Mouse (Mus musculus) MEL (cell line): ENCODE measurements around the gene Ap3b1. TPM values are rescaled to one million over a fixed set of nuclear protein-coding genes. Genes with fewer than 3 reads are reported as not detected.
A peak's percentile ranks its signal among the peaks of the same experiment; 100 is the strongest.

Experiments used
- DNase-seq: peaks from one replicate; pipeline ENCODE4 v3.0.0; 2011; ENCODE audit warnings: low read depth, low spot score
- H3K27ac ChIP-seq: 2 replicates; pipeline ENCODE4 v1.5.1; 2012; ENCODE audit warnings: low read depth, mild to moderate bottlenecking, control low read depth, low read length, moderate library complexity; ENCODE audit not compliant: control insufficient read depth
- H3K27me3 ChIP-seq, 2 experiments: fragments of 150-350 bp in 1 of 2; sonication (generic) in 1 of 2; 2 replicates each; pipeline ENCODE4 v1.6.1; 2012; ENCODE audit warnings: low read length in 2 of 2, mild to moderate bottlenecking in 2 of 2, improper control_type of control experiment in 1 of 2, moderate library complexity in 1 of 2; ENCODE audit not compliant: insufficient read depth in 2 of 2, control insufficient read depth in 1 of 2
- H3K36me3 ChIP-seq, 2 experiments: 2 replicates each; pipeline ENCODE4 v1.6.1; 2012 to 2014; ENCODE audit warnings: low read length in 2 of 2, improper control_type of control experiment in 1 of 2, inconsistent platforms in 1 of 2, mild to moderate bottlenecking in 1 of 2; ENCODE audit not compliant: insufficient read depth in 2 of 2, control insufficient read depth in 1 of 2
- H3K4me1 ChIP-seq, 2 experiments: fragments of 150-350 bp in 1 of 2; sonication (generic) in 1 of 2; 2 replicates each; pipeline ENCODE4 v1.6.1; 2012; ENCODE audit warnings: low read length in 2 of 2, improper control_type of control experiment in 1 of 2, mild to moderate bottlenecking in 1 of 2; ENCODE audit not compliant: insufficient read depth in 2 of 2, control insufficient read depth in 1 of 2
- H3K4me3 ChIP-seq, 2 experiments: fragments of 150-350 bp in 1 of 2; sonication (generic) in 1 of 2; 2 replicates each; pipeline ENCODE4 v1.5.1; 2012; ENCODE audit warnings: low read depth in 2 of 2, low read length in 2 of 2, mild to moderate bottlenecking in 2 of 2, moderate library complexity in 2 of 2, control low read depth in 1 of 2, improper control_type of control experiment in 1 of 2; ENCODE audit not compliant: control insufficient read depth in 1 of 2, insufficient read depth in 1 of 2
- H3K79me2 ChIP-seq: 2 replicates; pipeline ENCODE4 v1.6.1; 2012; ENCODE audit warnings: mild to moderate bottlenecking, low read length, moderate library complexity; ENCODE audit not compliant: control insufficient read depth, poor library complexity, insufficient read depth
- H3K9ac ChIP-seq: 2 replicates; pipeline ENCODE4 v1.6.1; 2012; ENCODE audit warnings: low read depth, mild to moderate bottlenecking, control low read depth, low read length, moderate library complexity; ENCODE audit not compliant: control insufficient read depth, poor library complexity, severe bottlenecking
- H3K9me3 ChIP-seq: fragments of 150-350 bp; sonication (generic); replicated peaks from 2 replicates; pipeline ENCODE4 v1.6.1; 2012; ENCODE audit warnings: mild to moderate bottlenecking, low read length, improper control_type of control experiment, moderate library complexity; ENCODE audit not compliant: insufficient read depth
- CHD2 ChIP-seq: IDR thresholded peaks from 2 replicates; pipeline ENCODE4 v1.6.1; 2011; ENCODE audit warnings: low read length, improper control_type of control experiment
- CTCF ChIP-seq, 3 experiments: IDR thresholded peaks in 2 of 3; conservative IDR thresholded peaks in 1 of 3; 2 replicates each; pipeline ENCODE4 v1.5.1; 2011 to 2012; ENCODE audit warnings: low read length in 3 of 3, low read depth in 2 of 3, mild to moderate bottlenecking in 2 of 3, improper control_type of control experiment in 1 of 3, inconsistent platforms in 1 of 3, mixed read lengths in 1 of 3, moderate library complexity in 1 of 3; ENCODE audit not compliant: control insufficient read depth in 1 of 3, insufficient read depth in 1 of 3, poor library complexity in 1 of 3, severe bottlenecking in 1 of 3
- EP300 ChIP-seq, 2 experiments: IDR thresholded peaks; 2 replicates each; pipeline ENCODE4 v1.6.1; 2011; ENCODE audit warnings: improper control_type of control experiment in 2 of 2, low read length in 2 of 2, low read depth in 1 of 2, mild to moderate bottlenecking in 1 of 2
- ETS1 ChIP-seq: IDR thresholded peaks from 2 replicates; pipeline ENCODE4 v1.6.1; 2012; ENCODE audit warnings: low read depth, mild to moderate bottlenecking, inconsistent platforms, low read length, improper control_type of control experiment, moderate library complexity
- GATA1 ChIP-seq: IDR thresholded peaks from 2 replicates; pipeline ENCODE4 v1.6.1; 2011; ENCODE audit warnings: low read depth, low read length, improper control_type of control experiment
- HCFC1 ChIP-seq: IDR thresholded peaks from 2 replicates; pipeline ENCODE4 v1.6.1; 2012; ENCODE audit warnings: low read depth, mild to moderate bottlenecking, inconsistent platforms, low read length, improper control_type of control experiment, moderate library complexity
- JUND ChIP-seq: IDR thresholded peaks from 2 replicates; pipeline ENCODE4 v1.6.1; 2011; ENCODE audit warnings: low read depth, mild to moderate bottlenecking, improper control_type of control experiment, low read length
- MAX ChIP-seq: IDR thresholded peaks from 2 replicates; pipeline ENCODE4 v1.6.1; 2011; ENCODE audit warnings: low read length, improper control_type of control experiment
- MXI1 ChIP-seq: IDR thresholded peaks from 2 replicates; pipeline ENCODE4 v1.6.1; 2011; ENCODE audit warnings: mild to moderate bottlenecking, low read depth, low read length, improper control_type of control experiment
- MYB ChIP-seq: IDR thresholded peaks from 2 replicates; pipeline ENCODE4 v1.6.1; 2011; ENCODE audit warnings: mild to moderate bottlenecking, low read depth, low read length, improper control_type of control experiment
- MYC ChIP-seq: IDR thresholded peaks from 2 replicates; pipeline ENCODE4 v1.6.1; 2011; ENCODE audit warnings: low read depth, mild to moderate bottlenecking, low read length, improper control_type of control experiment, moderate library complexity
- NELFE ChIP-seq: IDR thresholded peaks from 2 replicates; pipeline ENCODE4 v1.6.1; 2011; ENCODE audit warnings: low read depth, low read length, improper control_type of control experiment
- NRF1 ChIP-seq: IDR thresholded peaks from 2 replicates; pipeline ENCODE4 v1.6.1; 2014; ENCODE audit warnings: low read depth, mild to moderate bottlenecking, inconsistent platforms, low read length, improper control_type of control experiment, moderate library complexity; ENCODE audit not compliant: poor library complexity, insufficient read depth, severe bottlenecking
- POLR2A ChIP-seq, 2 experiments: IDR thresholded peaks; 2 replicates each; pipeline ENCODE4 v1.6.1; 2011 to 2012; ENCODE audit warnings: low read length in 2 of 2, mild to moderate bottlenecking in 2 of 2, control low read depth in 1 of 2, improper control_type of control experiment in 1 of 2, low read depth in 1 of 2, moderate library complexity in 1 of 2; ENCODE audit not compliant: control insufficient read depth in 1 of 2, insufficient read depth in 1 of 2, poor library complexity in 1 of 2
- POLR2AphosphoS2 ChIP-seq: IDR thresholded peaks from 2 replicates; pipeline ENCODE4 v1.6.1; 2011; ENCODE audit warnings: low read length, improper control_type of control experiment
- RAD21 ChIP-seq: IDR thresholded peaks from 2 replicates; pipeline ENCODE4 v1.6.1; 2011; ENCODE audit warnings: mild to moderate bottlenecking, low read depth, low read length, improper control_type of control experiment
- RCOR1 ChIP-seq: IDR thresholded peaks from 2 replicates; pipeline ENCODE4 v1.6.1; 2012; ENCODE audit warnings: low read depth, mild to moderate bottlenecking, inconsistent platforms, low read length, improper control_type of control experiment
- SIN3A ChIP-seq: IDR thresholded peaks from 2 replicates; pipeline ENCODE4 v1.6.1; 2012; ENCODE audit warnings: low read length, improper control_type of control experiment, inconsistent platforms
- SMC3 ChIP-seq: IDR thresholded peaks from 2 replicates; pipeline ENCODE4 v1.6.1; 2011; ENCODE audit warnings: low read depth, low read length, improper control_type of control experiment
- TAL1 ChIP-seq: IDR thresholded peaks from 2 replicates; pipeline ENCODE4 v1.6.1; 2012; ENCODE audit warnings: mild to moderate bottlenecking, inconsistent platforms, low read length, moderate library complexity, mixed read lengths
- TCF12 ChIP-seq: IDR thresholded peaks from 2 replicates; pipeline ENCODE4 v1.6.1; 2014; ENCODE audit warnings: low read depth, mild to moderate bottlenecking, inconsistent platforms, low read length, improper control_type of control experiment, moderate library complexity
- USF1 ChIP-seq: IDR thresholded peaks from 2 replicates; pipeline ENCODE4 v1.6.1; 2014; ENCODE audit warnings: low read depth, mild to moderate bottlenecking, inconsistent platforms, low read length, improper control_type of control experiment, moderate library complexity
- ZC3H11A ChIP-seq: IDR thresholded peaks from 2 replicates; pipeline ENCODE4 v1.6.1; 2012; ENCODE audit warnings: low read depth, mild to moderate bottlenecking, inconsistent platforms, low read length, improper control_type of control experiment
- ZNF384 ChIP-seq: IDR thresholded peaks from 2 replicates; pipeline ENCODE4 v1.6.1; 2012; ENCODE audit warnings: low read depth, mild to moderate bottlenecking, inconsistent platforms, low read length, improper control_type of control experiment
- polyA plus RNA-seq, 2 experiments: library from polyadenylated mRNA; stranded (reverse) in 1 of 2; unstranded in 1 of 2; fragments of >175 nt in 1 of 2; fragments of >200 nt in 1 of 2; gene quantifications; 2 replicates each; pipeline versions ENCODE4 v1.2.1 to v1.2.4; 2012; ENCODE audit warnings: low replicate concordance in 2 of 2, low read depth in 1 of 2; ENCODE audit not compliant: insufficient read length in 2 of 2, insufficient read depth in 1 of 2, missing spikeins in 1 of 2
- total RNA-seq: library from RNA; depleted of rRNA; stranded (reverse); fragments of 300-350 nt; gene quantifications from 2 replicates; pipeline ENCODE4 v1.2.3, GENCODE M21; 2012

Gene Ap3b1
- total and polyA plus RNA-seq, 3 experiments = 36.7 to 74.5 TPM; not detected in 1

DNA sequence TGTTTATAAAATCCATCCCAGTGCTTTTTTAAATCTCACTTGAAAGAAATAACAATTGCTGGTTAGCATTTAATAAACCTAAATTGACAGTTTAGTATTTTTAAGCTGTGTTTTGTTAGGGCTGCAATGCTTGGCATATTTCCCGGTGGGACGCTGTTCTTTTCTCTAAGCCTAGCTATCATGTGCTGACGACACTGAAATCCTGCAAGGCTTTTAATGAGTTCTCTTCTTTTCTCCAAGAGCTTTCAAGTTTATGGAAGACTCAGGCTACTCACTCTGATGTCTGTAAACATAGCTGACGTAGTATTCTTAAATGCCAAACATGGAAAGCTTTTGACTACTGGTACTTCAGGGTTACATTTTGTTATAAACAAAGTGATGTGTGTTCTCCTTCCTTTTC lies 191.3 kb downstream of the Ap3b1 start:
- TF ChIP-seq USF1 (no peak), MAX (no peak), MYC (no peak), ETS1 (no peak), TCF12 (no peak), NELFE (no peak), MYB (no peak), HCFC1 (no peak), MXI1 (no peak), JUND (no peak), GATA1 (no peak)
- TF ChIP-seq, all 39 proteins: peak for 0
- no peaks in the 10 kb centered on the region for H3K4me1 ChIP-seq
- H3K79me2 ChIP-seq = no peaks in the 10 kb centered on the region
- H3K27ac ChIP-seq = no peak overlapping the region
- H3K36me3 ChIP-seq = no peaks in the 10 kb centered on the region; a peak in 1 of 4 replicates
- no peaks in the 10 kb centered on the region for H3K9me3 ChIP-seq
- H3K4me3 ChIP-seq = no peak overlapping the region
- no peaks in the 10 kb centered on the region for H3K27me3 ChIP-seq
- DNase-seq = no peak
- no peak overlapping the region for H3K9ac ChIP-seq

DNA sequence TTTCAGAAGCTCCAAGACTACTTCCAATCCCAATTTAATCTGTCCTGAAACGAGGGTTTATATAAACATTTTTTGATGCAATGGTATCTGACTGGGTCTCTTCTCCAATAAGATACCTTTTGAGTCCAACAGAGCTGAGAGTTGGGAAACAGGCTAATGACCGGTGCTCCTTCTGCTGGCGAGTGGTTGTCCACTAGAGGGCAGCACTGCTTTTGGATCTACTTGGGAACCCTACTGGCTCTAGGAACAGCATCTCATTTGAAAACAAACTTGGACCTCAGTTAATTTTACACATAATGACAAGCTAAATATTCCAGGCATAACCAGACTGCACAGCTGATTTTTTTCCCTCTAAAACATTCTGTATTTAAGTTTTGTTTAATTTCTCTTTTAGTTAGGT lies 201.3 kb downstream of the Ap3b1 start:
- Histone ChIP-seq H3K9me3 (no peaks in the 10 kb centered on the region), H3K4me3 (no peak overlapping the region), H3K27ac (no peak overlapping the region), H3K36me3 (peaks cover 0 to 5% of the 10 kb centered on the region in 2 experiments; a peak in 2 of 4 replicates), H3K27me3 (no peaks in the 10 kb centered on the region), H3K4me1 (peaks cover 2 to 7% of the 10 kb centered on the region in 2 experiments; a peak in 3 of 4 replicates), H3K79me2 (no peaks in the 10 kb centered on the region), H3K9ac (no peak overlapping the region)
- TF ChIP-seq SIN3A = no peak
- TF ChIP-seq GATA1 = no peak
- TF ChIP-seq TAL1 = no peak
- TF ChIP-seq ZNF384 = no peak
- TF ChIP-seq CHD2 = no peak
- no peak for TF ChIP-seq POLR2A (IDR thresholded peaks at IDR 0.05; ENCODE audit: control insufficient read depth in 1 of 2, insufficient read depth in 1 of 2, low read depth in 1 of 2, low read length in 2 of 2, poor library complexity in 1 of 2)
- TF ChIP-seq EP300 (IDR thresholded peaks at IDR 0.05; ENCODE audit: low read depth in 1 of 2, low read length in 2 of 2) = no peak
- peak; percentile 84 to 90 (median 88) for TF ChIP-seq CTCF (IDR thresholded peaks at IDR 0.05 in 2 of 3, conservative IDR thresholded peaks at IDR 0.05 in 1 of 3; ENCODE audit: control insufficient read depth in 1 of 3, insufficient read depth in 1 of 3, low read depth in 2 of 3, low read length in 3 of 3, poor library complexity in 1 of 3, severe bottlenecking in 1 of 3)
- TF ChIP-seq RCOR1 = no peak
- TF ChIP-seq NRF1 = no peak
- TF ChIP-seq ZC3H11A = peak; percentile 59
- TF ChIP-seq SMC3 = peak; percentile 86
- peak; percentile 76 for TF ChIP-seq RAD21
- no peak for TF ChIP-seq POLR2AphosphoS2
- no peak for TF ChIP-seq ETS1
- peak; percentile 70 for DNase-seq
